Mouse (Mus musculus) c-Kit-positive CD71-positive TER-119-negative erythroid progenitor cells, embryonic 14.5 days (primary cell): ENCODE results near the gene Med17.
A peak's percentile ranks its signal among the peaks of the same experiment; 100 is the strongest.

Experiments used
- DNase-seq: peaks from one replicate; pipeline ENCODE4 v3.0.0-alpha.2; 2013; ENCODE audit warnings: low read depth

Gene Med17

DNA sequence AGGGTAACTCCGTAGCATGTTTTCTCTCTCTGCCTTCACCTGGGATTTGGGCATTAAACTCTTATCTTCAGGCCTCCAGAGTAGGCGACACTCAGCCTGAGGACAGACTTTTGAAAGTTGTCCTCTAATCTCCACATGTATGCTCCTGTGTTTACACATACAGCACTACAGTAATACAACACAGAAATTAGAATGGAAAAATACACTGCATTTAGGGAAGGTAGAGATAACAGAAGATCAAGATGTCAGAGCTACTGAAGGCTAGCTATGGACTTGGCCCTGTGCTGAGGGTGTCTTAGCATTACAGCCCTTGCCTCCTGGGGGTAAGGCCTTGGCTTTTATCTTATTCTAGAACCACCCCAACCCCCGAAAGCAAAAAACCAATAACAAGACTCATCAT lies 8.7 kb upstream of the Med17 start:
- DNase-seq: no peak

DNA sequence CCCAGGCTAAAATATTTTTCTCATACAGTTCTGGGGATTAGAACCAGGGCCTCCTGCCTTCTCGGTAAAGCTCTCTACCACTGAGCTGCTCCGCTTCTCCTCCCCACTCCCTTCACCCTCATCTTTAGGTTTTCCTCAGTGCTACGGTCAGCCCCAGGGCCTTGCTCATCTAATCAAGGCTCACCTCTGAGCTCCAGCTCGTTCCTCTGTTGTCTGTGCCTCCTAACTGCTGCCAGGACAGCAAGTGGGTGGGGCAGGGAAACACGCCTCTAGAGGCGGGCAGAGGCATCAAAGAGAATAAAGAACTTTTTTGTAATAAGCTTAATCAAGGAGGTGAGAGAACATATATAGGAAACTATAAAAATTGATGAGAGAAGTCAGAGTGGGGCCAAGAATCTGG lies 8.1 kb upstream of the Med17 start:
- DNase-seq: no peak

DNA sequence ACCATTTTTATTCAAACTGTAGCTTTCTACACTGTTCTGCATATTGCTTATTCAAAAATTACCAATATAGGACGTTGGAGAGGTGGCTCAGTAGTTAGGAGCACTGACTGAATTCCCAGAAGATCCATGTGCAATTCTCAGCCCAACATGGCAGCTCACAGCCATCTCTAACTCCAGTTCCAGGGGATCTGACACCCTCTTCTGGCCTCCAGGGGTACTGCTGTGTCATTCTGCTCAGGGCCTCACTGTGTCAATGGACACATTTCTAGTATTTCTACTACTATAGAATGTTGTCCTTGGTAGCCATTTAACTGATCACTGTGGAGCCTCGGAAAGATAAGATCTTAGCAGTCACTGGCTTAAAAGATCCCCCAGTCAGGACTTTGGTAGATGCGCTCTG lies 5.7 kb upstream of the Med17 start:
- no peak for DNase-seq

DNA sequence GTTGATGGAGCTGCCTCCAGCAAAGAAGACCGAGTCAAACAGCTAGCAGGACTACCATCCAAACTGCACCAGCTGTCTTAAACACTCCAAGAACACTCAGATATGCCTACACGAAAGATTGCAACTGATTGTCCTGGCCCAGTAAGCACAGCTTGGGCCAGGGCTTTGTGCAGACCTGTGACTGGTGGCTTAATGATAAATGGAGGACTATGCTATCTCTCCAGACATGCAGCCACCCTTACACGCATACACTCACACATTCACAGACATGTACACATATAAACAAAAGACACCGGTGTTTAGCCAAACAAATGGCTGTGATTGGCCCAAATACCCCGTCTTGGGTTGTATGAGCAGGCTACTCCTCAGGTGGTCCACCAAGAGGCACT lies 754 bp upstream of the Med17 start:
- no peak for DNase-seq

DNA sequence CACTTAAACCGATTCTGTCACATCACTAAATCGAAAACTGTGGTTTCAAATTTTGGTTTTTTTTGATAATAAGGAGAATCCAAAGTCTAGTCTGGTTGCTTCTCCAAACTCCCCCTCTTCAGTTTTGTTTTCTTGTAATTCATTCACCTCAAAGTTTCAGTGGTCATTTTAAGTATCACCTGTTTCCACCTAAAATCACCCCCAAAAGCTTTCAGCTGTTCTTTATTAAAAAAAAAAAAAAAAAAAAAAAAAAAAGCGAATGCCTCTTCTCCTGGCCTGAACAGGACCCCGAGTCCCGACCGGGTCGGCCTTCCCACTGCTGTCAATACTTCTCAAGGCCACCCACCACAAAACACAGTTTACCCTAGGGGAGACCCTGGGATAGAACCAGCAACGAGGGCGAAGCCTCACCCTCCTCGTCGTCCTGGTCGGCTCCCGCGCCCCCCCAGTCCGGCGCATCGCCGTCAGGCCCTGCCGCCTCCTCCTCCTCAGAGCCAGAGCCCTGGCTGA lies 537 bp downstream of the Med17 start:
- no peak for DNase-seq

DNA sequence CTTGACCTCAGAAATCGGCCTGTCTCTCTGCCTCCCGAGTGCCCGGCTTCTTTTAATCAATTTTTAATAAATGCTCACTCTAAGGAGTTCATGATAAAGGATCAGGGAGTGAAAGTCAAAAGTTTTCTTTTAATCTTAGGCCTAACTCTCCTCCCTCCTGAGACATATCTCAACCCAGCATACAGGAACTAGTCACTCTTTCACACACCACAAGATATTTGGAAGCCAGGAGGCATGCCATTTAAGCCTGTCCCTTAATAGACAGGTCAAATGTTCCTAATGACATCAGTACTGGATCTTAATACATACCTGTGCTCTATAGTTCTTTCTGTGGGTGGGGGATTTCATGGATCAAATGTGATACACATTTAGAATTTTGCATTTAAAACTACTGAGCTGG lies 1.4 kb downstream of the Med17 start:
- DNase-seq: no peak

DNA sequence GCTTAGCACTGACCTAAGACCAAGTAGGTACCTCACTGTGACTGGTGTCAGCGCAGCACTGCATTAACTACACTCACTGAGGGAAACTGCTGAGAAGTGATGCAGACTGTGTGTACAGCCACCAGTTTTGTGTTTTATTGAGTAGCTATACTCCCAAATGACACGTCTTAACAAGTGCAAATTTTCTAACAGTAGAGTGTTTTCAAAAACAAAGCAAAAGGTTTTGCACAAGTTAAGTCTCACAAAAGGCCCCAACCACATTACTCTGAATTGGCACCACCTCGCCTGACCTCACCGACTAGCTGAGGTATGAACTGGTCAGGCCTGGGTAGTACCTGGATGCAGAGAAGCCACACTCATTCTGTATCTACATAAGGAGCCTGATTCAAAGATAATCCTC lies 2.9 kb downstream of the Med17 start:
- DNase-seq: no peak

DNA sequence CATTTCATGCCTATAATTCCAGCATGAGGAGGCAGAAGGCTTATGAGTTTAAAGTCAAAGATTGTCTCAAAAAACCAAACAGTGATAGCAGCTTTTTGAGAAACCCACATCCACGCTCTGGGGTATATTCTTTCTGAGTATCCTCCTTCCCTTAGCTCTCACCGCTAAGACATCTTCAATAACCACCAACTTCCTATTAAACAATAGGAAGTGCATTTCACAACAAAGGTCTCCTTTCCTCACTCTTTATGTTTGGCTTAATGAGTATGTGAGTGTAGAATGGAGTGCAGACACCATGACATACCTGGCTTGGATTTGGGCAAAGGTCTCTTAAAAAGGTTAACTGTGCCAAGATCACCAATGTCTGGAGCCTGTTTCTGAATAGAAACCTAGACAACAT lies 5.8 kb downstream of the Med17 start:
- DNase-seq: no peak

DNA sequence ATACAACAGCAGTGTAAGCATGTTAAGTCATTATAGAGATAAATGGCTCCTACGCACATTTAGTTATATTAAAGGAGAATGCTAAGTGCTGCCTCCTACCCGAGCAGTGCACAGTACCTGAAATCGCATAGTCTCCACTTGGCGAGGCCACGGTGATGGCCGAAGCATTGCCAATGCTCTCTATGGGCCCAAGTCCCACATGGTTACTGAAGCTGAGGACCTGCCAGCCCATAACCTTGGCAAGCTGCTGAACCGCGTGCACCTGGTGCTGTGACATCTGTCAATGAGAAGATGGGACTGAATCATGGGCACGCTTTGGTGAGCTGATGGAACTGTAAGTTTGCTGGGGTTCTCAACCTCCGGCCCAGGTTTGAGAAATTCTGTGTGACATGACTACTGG lies 16.2 kb downstream of the Med17 start:
- DNase-seq: no peak

DNA sequence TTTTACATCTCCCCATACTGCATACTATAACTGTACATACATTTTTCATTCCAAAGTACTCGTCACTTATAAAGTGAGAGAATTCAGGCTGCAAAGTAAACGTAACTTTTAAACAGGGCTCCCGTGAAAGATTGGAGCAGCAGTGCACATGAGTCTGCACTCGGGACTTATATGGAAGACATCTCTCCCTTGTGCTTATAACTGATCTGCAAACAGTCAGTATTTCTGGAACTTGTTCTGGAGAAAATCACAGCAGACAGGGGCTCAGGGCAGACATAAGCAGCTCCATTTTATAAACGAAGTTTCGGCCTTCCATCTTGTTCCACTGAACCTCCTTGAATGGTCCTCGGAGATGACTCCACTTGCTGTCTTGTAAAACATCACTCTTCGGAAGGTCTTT lies 17.8 kb downstream of the Med17 start:
- DNase-seq: no peak

DNA sequence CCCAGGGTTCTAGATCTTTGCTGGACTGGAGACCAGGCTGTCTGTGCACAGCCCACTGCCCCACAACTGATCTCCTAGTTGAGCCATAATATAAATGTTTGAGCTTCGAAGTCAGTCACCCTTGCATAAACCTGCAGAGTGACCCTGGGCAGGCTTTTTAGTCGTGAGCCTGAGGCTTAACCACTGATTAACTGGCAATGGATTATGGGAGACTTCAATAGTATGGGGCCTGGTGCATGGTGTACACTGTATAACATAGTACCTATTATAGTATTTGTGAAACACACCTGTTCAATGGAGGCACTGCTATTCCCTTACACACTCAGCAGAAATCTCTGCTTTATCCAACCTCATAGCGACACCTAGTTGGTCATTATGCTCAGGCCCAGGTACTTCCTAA lies 23.5 kb downstream of the Med17 start:
- DNase-seq: no peak

DNA sequence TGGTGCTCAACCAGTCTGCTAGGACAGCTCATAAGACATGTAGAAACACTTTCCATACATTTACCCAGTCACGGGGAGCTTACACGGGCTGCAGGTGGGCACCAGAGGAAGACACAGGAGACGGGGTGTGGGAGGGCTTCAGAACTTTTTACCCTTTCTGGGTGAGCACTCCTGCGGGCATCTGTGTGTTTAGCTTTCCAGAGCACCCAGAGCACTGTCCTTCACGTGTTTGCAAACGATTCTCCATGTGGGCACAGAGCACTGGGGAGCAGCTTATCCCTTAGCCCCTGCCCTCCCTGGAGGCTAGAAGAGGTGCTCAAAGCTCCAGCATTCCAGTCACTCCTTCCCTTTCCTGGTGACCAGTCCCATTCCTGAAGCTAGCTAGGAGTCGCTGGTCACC lies 25.2 kb downstream of the Med17 start:
- DNase-seq: no peak

DNA sequence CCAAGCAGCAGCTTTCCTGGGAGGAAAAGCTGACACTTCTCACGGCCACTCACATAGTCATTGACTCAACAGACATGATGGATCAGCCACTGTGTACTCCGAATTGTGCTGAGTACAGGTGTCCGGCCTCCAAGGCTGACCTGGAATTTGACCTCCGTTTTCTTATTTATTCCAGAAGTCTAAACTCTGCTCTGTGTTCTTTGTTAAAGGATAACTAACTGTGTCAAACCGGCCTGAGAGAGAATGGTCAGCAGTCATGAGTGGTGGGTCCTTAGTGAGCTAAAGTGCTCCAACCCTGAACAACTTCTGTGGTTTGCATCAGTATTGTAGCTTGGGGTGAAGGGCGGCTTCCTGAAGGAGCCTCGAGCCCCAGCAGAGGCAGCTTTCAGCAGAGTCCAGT lies 27.5 kb downstream of the Med17 start:
- DNase-seq: no peak

DNA sequence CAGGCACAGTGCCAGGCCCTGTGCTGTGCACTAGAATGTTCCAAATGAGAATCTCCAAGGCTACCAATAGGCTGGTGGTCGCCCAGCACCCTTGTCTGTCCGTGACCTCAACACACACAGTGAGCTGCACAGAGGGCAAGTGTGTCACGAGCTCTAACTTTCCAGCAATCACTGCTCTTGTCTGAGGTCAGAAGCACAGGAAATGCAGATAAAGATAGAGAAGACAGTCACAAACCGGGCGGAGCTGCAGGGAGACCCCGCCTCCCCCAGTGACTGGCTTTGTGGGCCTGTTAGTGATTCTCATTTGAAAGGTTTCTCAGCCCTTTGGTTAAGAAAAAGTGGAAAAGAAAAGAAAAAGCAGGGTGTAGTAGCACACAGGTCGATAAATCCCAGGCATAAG lies 29.4 kb downstream of the Med17 start:
- no peak for DNase-seq

DNA sequence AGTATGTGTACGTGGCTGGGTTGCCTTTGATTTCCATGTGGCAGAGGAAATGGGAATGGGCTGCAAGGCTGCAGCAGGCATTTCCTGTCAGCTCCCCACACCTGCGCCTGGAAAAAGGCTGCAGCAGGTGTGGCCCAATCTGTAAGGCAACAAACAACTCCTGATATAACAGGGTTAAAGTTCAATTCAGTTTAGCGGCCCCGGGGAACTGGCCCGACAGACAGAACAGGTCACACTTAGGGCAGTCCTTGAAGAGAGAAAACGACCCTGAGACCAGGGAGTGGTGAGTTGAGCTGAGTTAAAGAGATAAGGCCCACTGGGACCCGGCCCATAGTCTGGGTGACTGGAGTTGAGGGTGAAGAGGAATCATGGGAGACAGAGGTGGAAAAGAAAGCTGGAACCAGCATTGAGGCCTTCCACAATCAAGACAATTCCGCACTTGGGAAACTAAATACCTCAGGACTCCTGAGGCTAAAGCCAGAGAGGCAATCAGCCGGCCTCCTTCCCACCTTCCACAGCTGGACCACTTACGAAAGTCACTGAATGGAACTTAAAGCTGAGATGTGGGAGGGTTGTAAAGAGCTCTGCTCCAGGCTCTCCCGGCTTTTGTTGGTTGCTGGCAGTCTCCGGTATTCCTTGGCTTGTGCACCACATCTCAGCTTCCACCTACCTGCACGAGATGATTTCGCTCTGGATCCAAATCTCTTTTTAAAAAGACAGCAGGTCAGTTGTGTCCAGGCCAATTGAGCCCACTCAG lies 34.2 kb downstream of the Med17 start:
- no peak for DNase-seq

DNA sequence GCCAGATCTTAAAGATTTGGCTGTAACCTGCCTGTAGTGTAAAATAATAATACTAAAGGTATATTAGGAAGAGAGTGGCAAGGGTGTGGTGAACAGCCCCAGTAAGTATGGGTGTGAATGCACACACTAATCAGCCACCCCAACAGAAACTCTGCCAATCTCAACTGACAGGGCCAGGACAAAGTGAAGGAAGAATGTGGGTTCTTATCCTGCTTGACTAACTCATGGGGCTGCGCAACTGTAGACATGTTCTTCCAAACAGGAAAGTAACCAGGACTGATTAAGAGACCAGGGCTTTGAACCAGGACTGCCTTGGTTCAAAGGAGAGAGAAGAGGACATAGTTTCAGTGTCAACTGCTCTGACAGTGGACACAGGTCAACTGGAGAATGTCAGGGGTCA lies 37.6 kb downstream of the Med17 start:
- no peak for DNase-seq

DNA sequence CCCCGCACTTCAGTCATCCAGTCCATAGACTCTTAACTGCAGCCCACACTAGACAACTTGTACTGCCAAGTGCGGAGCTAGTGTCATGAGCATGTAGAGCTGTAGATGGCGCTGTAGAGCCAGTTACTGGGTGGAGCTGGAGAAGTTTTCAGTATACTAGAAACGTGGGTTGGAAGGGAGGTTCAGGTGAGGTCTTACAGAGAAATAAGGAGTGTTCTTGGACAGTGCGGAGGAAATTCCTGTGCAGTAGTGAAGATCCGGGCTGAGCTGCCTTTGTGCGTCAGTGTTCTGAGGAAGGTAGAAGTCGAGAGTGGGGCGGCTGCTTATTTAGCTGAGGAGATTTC lies 38.2 kb downstream of the Med17 start:
- peak; percentile 74 for DNase-seq

DNA sequence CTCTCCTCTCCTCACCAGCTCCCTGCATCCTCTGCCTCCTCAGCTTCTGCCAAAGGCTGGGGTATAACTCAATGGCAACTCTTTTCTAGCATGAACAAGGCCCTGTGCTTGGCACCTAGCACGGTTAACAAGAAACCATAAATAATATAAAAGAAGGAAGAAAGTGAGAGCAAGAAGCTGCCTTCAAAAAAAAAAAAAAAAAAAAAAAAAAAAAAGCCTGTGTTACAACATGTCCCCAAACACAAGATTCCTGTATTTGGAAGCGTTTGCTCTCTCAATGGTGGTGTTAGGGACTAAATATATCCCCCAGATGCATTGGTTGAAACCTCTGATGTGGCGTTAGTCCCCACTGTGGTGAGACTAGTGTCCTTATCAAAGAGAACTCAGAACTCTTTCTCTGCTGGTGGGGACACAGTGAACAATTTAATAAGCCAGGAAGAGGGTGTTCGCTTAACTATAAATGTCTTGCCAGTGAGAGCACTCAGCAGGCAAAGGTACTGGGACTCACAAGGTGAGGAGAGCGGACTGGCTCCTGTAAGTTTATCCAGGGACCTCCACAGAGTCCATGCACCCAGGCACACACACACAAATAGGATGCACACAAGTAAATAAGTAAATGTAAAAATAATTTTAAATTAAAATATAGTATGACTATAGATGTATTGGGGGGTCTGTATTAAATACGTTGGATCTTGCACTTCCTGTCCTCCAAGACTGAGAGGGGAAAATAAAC lies 38.7 kb downstream of the Med17 start:
- DNase-seq: no peak

DNA sequence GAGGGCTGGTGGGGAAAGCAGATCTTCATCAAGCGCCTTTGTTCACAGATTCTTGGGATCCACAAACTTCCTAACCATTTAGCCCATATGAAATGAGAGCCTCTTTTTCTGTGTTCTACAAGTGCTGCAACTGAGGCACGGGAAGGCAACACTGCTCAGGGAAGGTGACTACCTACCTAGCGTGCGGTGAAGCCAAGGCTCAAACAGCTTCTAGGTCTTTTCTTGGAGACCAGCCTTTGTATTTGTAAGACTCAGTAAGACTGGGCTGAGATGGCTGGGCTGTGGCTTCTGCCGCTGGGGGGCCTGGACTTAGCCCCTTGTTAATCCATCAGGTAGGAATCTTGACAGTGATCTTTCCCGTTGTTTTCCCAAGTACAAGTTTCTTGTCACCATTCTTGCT lies 39.7 kb downstream of the Med17 start:
- no peak for DNase-seq

DNA sequence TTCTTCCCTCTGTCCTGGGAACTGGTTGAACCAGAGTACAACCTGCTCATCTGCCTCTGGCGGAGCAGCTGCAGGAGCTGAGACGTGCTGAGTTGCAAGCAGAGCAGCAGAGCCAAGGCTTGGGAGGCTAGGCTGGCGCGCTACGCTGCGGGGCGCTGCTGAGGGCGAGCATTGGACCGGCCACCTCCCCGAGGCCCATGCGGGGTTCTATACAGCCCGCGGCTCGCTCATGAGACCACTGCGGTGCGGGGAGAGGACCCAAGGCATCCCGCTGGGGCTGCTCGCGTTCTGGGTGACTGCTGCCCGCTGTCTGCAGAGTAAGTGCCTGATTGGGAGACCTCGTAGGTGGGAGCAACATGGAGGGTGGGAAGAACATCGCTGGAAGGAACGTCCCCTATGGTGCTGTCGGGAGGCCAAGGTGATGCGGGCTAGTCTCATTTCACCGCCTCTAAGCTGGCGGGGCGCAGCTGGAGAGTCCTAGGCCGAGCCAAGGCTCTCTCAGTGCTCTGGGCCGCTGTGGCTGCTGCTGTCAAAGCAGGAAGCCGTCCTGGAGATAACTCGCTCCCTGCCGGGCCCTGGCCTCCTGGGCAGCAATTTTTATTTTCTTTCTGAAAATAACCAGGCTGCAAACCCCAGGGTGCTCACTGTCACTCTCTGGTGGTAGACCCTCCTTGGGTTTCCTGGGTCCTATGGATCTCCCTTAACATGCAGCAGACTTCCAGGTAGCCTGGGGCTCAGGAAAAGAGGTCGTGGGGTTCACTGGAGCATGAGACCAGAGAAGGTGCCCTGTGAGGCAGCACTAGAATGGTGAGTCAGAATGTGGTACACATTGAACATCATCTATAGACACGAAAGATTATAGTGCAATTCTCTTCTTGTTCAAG lies 40.4 kb downstream of the Med17 start, which contains the start of gene Vstm5:
Gene Vstm5, plus strand, starts transcription at position 4 of the 884 bp plus-strand sequence.
- DNase-seq: no peak

DNA sequence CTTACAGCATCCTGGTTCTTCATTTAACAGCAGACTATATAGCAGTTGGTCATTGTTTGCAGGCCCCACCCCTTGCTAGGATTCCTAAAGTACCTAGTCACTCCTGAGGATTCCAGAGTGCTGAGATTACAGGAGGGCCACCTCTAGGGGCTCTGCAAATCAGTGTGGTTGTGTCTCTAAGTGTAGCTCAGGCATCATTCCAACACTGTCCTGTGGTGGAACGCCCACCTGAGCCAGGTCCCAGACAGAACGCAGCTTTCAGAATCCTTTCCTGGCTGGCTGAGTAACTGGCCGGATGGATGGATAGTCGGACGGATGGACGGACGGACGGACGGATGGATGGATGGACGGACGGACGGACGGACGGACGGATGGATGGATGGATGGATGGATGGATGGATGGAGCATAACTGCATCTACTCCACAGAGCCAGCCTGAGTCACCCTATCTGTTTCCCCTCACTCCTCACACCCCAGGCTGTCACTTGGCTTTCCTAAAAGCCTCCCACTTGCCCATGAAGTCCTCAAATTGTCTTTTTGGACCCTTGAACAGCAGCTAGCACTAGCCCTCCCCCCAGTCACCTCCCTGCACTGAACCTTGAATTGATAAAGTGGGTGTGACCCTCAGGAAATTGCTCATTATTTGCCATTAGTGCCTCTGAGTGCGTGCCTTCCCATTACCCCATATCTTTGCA lies 41.3 kb downstream of the Med17 start:
- DNase-seq: no peak
